Mouse (Mus musculus): ENCODE measurements around the gene Col4a4. TPM values are rescaled to one million over a fixed set of nuclear protein-coding genes. Genes with fewer than 3 reads are reported as not detected.
A peak's percentile ranks its signal among the peaks of the same experiment; 100 is the strongest.

Gene Col4a4
- polyA plus RNA-seq (2015; fragmentation: Nextera tagmentation; extraction: Ambion mirVana), result 0.05 and 0.09 TPM in 2 replicates

DNA sequence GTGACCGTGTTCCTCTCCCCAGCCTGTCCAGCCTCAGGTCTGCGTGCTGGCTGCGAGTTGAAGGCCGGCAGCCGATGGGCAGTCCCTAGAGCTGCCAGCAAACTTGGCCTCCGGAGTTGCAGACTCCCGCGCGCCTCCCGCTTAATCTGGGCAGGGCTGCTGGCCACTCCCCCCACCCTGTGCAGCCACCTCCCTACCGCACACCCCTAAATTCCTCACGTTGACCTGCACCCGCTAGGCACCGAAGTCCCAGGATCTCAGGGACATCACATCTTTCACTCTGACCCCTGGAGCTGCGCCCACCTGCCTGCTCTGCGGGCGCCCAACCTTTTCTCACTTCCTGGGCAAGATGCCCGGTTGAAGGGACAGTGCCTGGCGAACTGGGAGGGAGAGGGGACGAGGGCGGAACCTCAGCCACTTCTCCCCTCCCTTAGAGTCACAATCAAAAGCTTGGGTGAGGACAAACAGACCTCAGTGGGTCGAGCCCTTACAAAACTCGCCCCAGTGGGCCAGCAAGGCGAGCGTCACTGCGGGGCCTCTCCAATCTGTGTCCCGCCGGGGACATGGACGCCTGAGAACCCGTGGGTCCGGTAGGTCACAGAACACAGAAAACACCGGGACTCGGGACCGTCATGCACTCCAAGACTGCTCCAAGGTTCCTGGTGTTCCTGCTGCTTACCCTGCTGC is at the start of gene Col4a4, which contains the start of gene Col4a3:
TSS of gene Col4a4 (minus strand) at position 137 of the 687 bp plus-strand sequence.
TSS of gene Col4a3 (plus strand) at position 209 of the 687 bp plus-strand sequence.
- Histone ChIP-seq H3K4me1 (replicated peaks) (peaks cover 12% of the 10 kb centered on the region), H3K4me2 (replicated peaks) (peak within 1 kb of the TSS; percentile 61), H3K4me3 (replicated peaks) (peak within 1 kb of the TSS; percentile 33), H3K9ac (replicated peaks) (peak within 1 kb of the TSS; percentile 46; the same call in 1 of the 2 replicates), H3K36me3 (no peaks in the 10 kb centered on the region), H3K27me3 (peaks cover 20% of the 10 kb centered on the region), H3K9me3 (no peaks in the 10 kb centered on the region), H3K27ac (no peak within 1 kb of the TSS)
- ATAC-seq, result peak; percentile 55; the same call in 1 of the 2 replicates
- WGBS, result 4% methylated on average over 34 of the region's 34 CpGs

DNA sequence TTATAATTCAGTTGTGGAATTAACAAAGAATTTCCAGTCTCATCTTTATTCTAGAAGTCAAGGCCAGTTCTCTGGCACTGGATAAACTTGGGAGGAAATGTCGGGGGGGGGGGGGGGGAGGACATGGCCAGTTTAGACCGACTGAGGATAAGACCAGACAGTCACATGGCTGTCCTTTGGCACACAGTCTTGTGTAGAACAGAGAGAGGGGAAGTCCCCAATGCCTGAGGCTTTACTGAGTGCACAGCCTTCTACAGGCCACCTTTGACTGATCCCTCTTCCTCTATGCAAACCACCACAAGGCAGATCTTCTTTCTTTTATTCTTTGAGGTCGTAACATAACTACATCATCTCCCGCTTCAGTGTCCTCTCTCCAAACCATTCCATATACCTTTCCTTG is 49.7 kb upstream of the Col4a4 start:
- H3K4me2 ChIP-seq (replicated peaks), result no peak overlapping the region
- no peaks in the 10 kb centered on the region for H3K9me3 ChIP-seq
- H3K36me3 ChIP-seq, result no peaks in the 10 kb centered on the region
- peaks cover 3% of the 10 kb centered on the region; the same call in 1 of the 2 replicates for H3K4me1 ChIP-seq (replicated peaks)
- WGBS, result 85% methylated on average over 4 of the region's 4 CpGs
- H3K27ac ChIP-seq, result no peak overlapping the region
- H3K9ac ChIP-seq (replicated peaks), result no peak overlapping the region
- no peaks in the 10 kb centered on the region for H3K27me3 ChIP-seq
- no peak overlapping the region for H3K4me3 ChIP-seq (replicated peaks)
- no peak for ATAC-seq

DNA sequence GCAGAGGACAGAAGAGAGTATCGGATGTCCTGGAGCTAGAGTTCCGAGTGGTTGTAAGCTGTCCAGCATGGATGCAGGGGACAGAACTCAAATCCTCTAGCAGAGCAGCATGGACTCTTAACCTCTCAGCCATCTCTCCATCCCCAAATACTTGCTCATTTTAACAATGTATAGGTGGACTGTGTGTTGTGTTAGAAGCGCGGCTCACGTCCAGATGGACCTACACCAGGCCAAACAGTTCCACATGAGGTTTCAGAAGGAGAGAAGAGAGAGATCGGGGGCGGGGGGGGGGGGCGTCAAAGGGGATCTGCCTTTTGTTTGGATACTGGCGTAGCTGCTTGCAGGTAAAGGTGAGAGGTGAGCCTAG is 48.6 kb upstream of the Col4a4 start:
- no peak overlapping the region for H3K27ac ChIP-seq
- H3K4me2 ChIP-seq (replicated peaks), result no peak overlapping the region
- no peak overlapping the region for H3K4me3 ChIP-seq (replicated peaks)
- no peak for ATAC-seq
- H3K9me3 ChIP-seq, result no peaks in the 10 kb centered on the region
- WGBS, result 87% methylated on average over 9 of the region's 9 CpGs
- H3K9ac ChIP-seq (replicated peaks), result no peak overlapping the region
- H3K27me3 ChIP-seq, result no peaks in the 10 kb centered on the region
- 0 out of 2 replicates have a peak, but pooled peaks cover 3% of the 10 kb centered on the region for H3K4me1 ChIP-seq (replicated peaks)
- no peaks in the 10 kb centered on the region for H3K36me3 ChIP-seq

DNA sequence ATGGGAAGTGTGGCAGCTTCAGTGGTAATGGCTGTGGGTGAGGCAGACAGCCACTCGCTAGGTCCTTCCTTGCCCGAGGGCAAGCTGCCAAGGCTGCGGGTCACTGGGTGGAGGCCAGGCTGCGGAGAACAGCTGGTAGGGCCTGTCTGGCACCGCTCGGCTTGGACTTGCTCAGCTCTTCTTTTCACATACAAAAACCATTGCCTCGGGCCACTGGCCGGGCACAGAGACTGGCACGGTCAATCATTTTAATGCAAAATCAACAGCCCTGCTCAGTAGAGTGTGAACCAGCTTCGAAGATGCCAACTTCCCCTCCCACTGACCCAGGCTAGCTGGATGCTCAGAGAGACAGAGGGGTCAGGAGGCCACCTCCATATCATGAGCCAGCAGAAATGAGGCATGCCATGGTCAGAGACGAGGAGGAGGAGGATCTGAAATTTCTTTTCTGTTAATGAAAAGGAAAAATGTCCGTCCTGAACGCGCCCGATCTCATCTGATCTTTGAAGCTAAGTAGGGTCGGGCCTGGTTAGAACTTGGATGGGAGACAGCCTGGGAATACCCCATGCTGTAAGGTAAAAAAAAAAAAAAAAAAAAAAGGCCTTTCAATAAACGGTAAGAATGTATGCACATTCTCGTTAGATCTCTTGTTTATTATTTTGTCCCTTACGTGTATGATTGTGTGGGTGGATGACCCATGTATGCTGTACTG is 48.0 kb upstream of the Col4a4 start:
- no peaks in the 10 kb centered on the region for H3K27me3 ChIP-seq
- H3K4me3 ChIP-seq (replicated peaks), result no peak overlapping the region
- H3K36me3 ChIP-seq, result no peaks in the 10 kb centered on the region
- peak; percentile 71 for ATAC-seq
- no peaks in the 10 kb centered on the region for H3K9me3 ChIP-seq
- WGBS, result 83% methylated on average over 19 of the region's 19 CpGs
- no peak overlapping the region for H3K4me2 ChIP-seq (replicated peaks)
- H3K9ac ChIP-seq (replicated peaks), result no peak overlapping the region
- no peak overlapping the region for H3K27ac ChIP-seq
- H3K4me1 ChIP-seq (replicated peaks), result 0 out of 2 replicates have a peak, but pooled peaks cover 3% of the 10 kb centered on the region

DNA sequence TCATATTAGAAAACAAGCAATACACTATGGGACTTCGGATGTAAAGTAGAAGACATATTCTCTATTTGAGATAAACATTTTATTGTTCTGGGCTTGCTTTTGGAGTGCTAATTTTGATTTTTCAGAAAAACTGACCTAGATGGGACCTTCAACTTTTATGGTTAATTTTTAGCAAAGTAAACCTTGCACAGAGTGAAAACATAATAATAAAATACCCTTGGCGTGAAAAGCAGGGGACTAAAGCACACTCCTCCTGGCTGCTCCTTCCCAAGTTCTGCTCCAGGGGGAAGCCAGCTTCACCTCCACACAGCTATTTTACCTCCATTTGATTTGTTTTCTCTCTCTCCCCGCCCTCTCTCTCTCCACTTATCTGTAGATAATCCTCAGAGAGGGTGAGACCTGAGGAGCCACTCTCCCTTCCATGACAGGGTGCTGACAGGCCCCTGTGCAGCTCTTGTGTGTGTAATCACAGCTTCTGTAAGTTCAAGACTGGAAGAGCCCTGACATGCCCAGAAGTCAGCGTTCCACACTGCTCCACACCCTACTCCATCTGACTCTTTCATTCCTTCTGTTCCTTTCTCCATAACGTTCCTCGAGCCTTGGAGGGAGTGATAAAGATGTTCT is 44.6 kb upstream of the Col4a4 start:
- no peak overlapping the region for H3K9ac ChIP-seq (replicated peaks)
- no peaks in the 10 kb centered on the region for H3K27me3 ChIP-seq
- 81% methylated on average over 6 of the region's 6 CpGs for WGBS
- no peak overlapping the region for H3K4me2 ChIP-seq (replicated peaks)
- no peak overlapping the region for H3K27ac ChIP-seq
- H3K9me3 ChIP-seq, result no peaks in the 10 kb centered on the region
- H3K36me3 ChIP-seq, result no peaks in the 10 kb centered on the region
- 0 out of 2 replicates have a peak, but pooled peaks cover 3% of the 10 kb centered on the region for H3K4me1 ChIP-seq (replicated peaks)
- no peak overlapping the region for H3K4me3 ChIP-seq (replicated peaks)
- ATAC-seq, result no peak

DNA sequence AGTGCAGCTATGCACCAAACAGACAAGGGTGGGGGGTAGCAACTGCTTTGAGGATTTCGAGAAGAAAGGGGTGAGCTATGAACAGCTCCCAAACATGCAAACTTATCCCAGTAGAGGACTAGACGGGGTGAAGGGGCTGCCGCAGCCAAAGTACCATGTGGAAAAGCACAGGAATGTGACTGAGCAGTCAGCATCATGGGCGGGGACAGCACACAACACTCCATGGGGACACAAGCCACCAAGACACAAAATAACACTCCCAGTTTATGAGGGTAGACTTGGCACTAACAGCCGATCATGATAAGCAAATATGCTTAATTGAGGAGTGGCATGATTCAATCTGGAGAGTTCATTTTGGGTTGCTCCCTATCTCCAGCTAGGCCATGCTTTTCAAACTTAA is 42.8 kb upstream of the Col4a4 start:
- 88% methylated on average over 5 of the region's 5 CpGs for WGBS
- Histone ChIP-seq H3K9me3 (no peaks in the 10 kb centered on the region), H3K27ac (no peak overlapping the region), H3K9ac (replicated peaks) (no peak overlapping the region), H3K4me2 (replicated peaks) (no peak overlapping the region), H3K36me3 (no peaks in the 10 kb centered on the region), H3K4me1 (replicated peaks) (0 out of 2 replicates have a peak, but pooled peaks cover 1% of the 10 kb centered on the region), H3K27me3 (no peaks in the 10 kb centered on the region), H3K4me3 (replicated peaks) (no peak overlapping the region)
- ATAC-seq, result no peak

DNA sequence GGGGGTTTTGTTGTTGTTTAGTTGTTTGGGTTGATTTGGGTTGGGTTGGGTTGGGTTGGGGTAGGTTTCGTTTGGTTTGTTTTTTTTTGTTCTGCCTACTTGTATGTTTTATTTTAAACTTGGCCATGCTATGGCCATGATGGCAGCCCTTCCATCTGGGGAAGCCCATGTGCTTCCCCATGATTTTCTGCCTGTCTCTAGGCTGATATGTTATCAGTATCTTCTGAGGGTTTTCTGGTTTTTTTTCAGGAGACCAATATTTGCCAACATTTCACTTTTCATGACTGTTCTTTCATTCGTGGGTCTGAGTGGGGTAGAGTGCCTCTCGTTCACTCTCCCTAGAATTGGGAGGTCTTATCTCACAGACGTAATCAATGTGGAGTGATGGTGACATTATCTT is 41.0 kb upstream of the Col4a4 start:
- Histone ChIP-seq H3K4me2 (replicated peaks) (no peak overlapping the region), H3K4me3 (replicated peaks) (no peak overlapping the region), H3K27me3 (no peaks in the 10 kb centered on the region), H3K9me3 (no peaks in the 10 kb centered on the region), H3K27ac (no peak overlapping the region), H3K36me3 (no peaks in the 10 kb centered on the region), H3K4me1 (replicated peaks) (no peaks in the 10 kb centered on the region), H3K9ac (replicated peaks) (no peak overlapping the region)
- no peak for ATAC-seq
- 88% methylated on average over 4 of the region's 4 CpGs for WGBS

DNA sequence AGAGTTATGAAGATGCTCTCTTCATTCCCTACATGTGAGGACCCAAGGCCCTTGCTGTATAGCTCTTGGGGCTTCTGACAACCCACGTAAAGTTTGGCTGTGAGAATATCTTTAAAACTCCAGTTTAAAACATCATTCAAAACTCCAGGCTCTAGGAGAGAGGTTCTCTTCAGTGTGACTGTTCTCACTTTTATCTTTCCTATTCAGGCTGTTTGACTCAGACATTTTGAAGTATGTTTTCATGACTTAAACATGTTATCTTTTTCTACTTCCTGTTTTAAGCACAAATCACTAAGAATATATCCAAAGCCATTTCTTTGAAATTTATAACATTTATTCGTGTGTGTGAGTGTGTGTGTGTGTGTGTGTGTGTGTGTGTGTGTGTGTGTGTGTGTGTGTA is 38.8 kb upstream of the Col4a4 start:
- ATAC-seq, result no peak
- H3K4me2 ChIP-seq (replicated peaks), result no peak overlapping the region
- 91% methylated on average over 2 of the region's 2 CpGs for WGBS
- H3K36me3 ChIP-seq, result no peaks in the 10 kb centered on the region
- H3K9ac ChIP-seq (replicated peaks), result no peak overlapping the region
- no peaks in the 10 kb centered on the region for H3K27me3 ChIP-seq
- no peak overlapping the region for H3K4me3 ChIP-seq (replicated peaks)
- no peaks in the 10 kb centered on the region for H3K4me1 ChIP-seq (replicated peaks)
- H3K27ac ChIP-seq, result no peak overlapping the region
- no peaks in the 10 kb centered on the region for H3K9me3 ChIP-seq

DNA sequence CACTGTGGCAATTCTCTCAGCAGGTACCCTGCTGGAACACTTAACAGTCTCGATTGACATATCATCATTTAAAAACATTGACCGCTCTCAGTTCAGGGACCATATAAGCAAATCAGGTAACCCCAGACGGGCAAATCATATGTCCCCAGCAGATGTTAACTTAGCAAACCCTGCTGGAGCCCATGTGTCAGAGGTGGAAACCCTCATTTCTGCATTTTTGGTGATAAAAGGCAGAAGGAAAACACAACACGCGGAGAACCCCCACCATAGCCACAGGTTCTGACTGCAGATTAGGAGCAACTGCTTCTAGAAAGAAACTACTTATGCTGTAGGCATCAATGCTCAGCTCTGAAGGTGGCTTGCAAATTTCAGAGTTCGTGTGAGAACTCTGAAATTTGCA is 38.3 kb upstream of the Col4a4 start:
- 81% methylated on average over 6 of the region's 6 CpGs for WGBS
- H3K4me2 ChIP-seq (replicated peaks), result no peak overlapping the region
- H3K27ac ChIP-seq, result no peak overlapping the region
- no peaks in the 10 kb centered on the region for H3K36me3 ChIP-seq
- no peaks in the 10 kb centered on the region for H3K4me1 ChIP-seq (replicated peaks)
- no peaks in the 10 kb centered on the region for H3K9me3 ChIP-seq
- no peak for ATAC-seq
- H3K9ac ChIP-seq (replicated peaks), result no peak overlapping the region
- H3K27me3 ChIP-seq, result no peaks in the 10 kb centered on the region
- no peak overlapping the region for H3K4me3 ChIP-seq (replicated peaks)

DNA sequence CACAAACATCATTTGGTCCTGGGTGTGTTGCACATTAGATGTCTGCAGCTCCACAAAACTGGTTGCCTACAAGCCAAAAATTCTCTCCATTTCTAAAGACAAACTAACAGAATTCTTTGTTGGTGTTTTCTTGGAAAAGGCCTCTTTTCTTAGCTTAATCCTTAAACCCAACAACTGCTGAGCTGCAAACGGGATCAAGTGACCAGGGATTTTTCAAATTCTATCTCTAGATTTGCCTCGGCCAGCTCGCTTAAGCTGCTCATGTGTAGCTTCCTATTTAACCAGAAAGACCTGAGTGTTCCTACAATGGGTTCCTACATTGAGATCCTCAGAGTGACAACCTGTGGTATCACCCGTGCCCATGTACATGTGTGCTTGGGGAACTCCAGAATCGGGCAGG is 33.3 kb upstream of the Col4a4 start:
- Histone ChIP-seq H3K4me1 (replicated peaks) (no peaks in the 10 kb centered on the region), H3K4me2 (replicated peaks) (no peak overlapping the region), H3K36me3 (no peaks in the 10 kb centered on the region), H3K27ac (no peak overlapping the region), H3K9ac (replicated peaks) (no peak overlapping the region), H3K9me3 (no peaks in the 10 kb centered on the region), H3K27me3 (no peaks in the 10 kb centered on the region), H3K4me3 (replicated peaks) (no peak overlapping the region)
- WGBS, result 77% methylated on average over 5 of the region's 5 CpGs
- ATAC-seq, result no peak

DNA sequence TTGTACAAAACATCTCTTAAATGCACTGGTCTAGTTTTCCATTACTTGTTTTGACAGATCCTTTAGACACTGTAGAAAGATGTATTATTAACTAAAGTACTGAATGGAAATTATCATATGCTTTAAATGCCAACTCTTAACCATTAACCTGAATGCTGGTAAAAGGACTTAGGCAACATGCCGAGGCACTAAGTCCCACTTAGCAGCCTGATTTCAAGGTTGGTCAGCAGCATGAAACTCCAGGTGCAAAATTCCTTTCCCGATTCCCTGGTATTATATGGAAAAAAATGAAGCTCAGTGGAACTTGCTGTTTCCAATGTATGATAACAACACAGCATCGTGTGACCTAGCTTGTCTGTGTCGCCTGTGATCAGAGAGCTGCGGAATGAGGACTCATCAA is 31.9 kb upstream of the Col4a4 start:
- no peaks in the 10 kb centered on the region for H3K9me3 ChIP-seq
- H3K27me3 ChIP-seq, result no peaks in the 10 kb centered on the region
- WGBS, result 87% methylated on average over 5 of the region's 5 CpGs
- H3K36me3 ChIP-seq, result no peaks in the 10 kb centered on the region
- ATAC-seq, result no peak
- H3K4me3 ChIP-seq (replicated peaks), result no peak overlapping the region
- no peak overlapping the region for H3K9ac ChIP-seq (replicated peaks)
- H3K4me1 ChIP-seq (replicated peaks), result no peaks in the 10 kb centered on the region
- no peak overlapping the region for H3K4me2 ChIP-seq (replicated peaks)
- H3K27ac ChIP-seq, result no peak overlapping the region

DNA sequence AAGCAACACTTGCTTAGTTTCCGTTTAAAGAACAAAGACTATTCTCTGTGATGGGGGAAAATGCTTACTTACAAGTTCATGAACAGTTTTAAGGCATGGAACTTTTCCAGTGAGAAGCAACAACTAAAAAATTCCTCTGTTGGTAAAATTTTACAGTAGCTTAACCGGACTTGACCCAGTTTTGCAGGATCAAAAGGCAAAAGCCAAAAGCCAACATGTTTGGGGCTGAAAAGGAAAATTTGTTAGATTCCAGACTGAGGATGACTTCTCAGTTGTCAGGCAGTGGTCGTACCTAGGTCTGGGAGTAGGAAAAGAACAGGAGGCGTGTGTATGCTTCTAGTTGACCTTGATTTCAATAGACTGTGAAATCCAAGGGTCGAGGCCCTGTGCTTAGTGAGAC is 31.4 kb upstream of the Col4a4 start:
- ATAC-seq, result no peak
- no peak overlapping the region for H3K4me3 ChIP-seq (replicated peaks)
- H3K9ac ChIP-seq (replicated peaks), result no peak overlapping the region
- no peaks in the 10 kb centered on the region for H3K36me3 ChIP-seq
- H3K9me3 ChIP-seq, result no peaks in the 10 kb centered on the region
- H3K4me2 ChIP-seq (replicated peaks), result no peak overlapping the region
- no peaks in the 10 kb centered on the region for H3K4me1 ChIP-seq (replicated peaks)
- H3K27ac ChIP-seq, result no peak overlapping the region
- 76% methylated on average over 5 of the region's 5 CpGs for WGBS
- H3K27me3 ChIP-seq, result no peaks in the 10 kb centered on the region

Data from midbrain, embryonic 13.5 days (tissue).